Mouse (Mus musculus): Measurements from ENCODE around the gene Gm20388. TPM values are rescaled to one million over a fixed set of nuclear protein-coding genes. Genes with fewer than 3 reads are reported as not detected.

Gene Gm20388
- total and polyA plus RNA-seq, 3 experiments: 0.02 to 0.05 TPM; not detected in 1

GRCm38 (mm10) chr8:121762999-121763699 is 1852.5 kb downstream of the Gm20388 start:
- ATAC-seq (ENCODE audit: extremely low read depth, insufficient number of reproducible peaks, low FRiP score, poor library complexity, severe bottlenecking) (no peak), DNase-seq (ENCODE audit: low spot score) (no peak)
- H3K4me1 ChIP-seq (ENCODE audit: insufficient read depth, low read depth, low read length): no peaks in the 10 kb centered on the region
- TF ChIP-seq GATA2 (IDR thresholded peaks at IDR 0.05; ENCODE audit: borderline replicate concordance, low read depth, low read length) (no peak), TAL1 (conservative IDR thresholded peaks at IDR 0.05; ENCODE audit: low read depth, low read length) (no peak), POLR2AphosphoS5 (IDR thresholded peaks at IDR 0.05; ENCODE audit: insufficient replicate concordance, low read depth, low read length) (no peak), GATA1 (IDR thresholded peaks at IDR 0.05; ENCODE audit: borderline replicate concordance, low read length) (no peak), CTCF (IDR thresholded peaks at IDR 0.05; ENCODE audit: low read depth, low read length) (no peak)
- H3K27me3 ChIP-seq (ENCODE audit: insufficient read depth, low read length): no peaks in the 10 kb centered on the region
- no peaks in the 10 kb centered on the region for H3K36me3 ChIP-seq (replicated peaks)
- H3K9me3 ChIP-seq (replicated peaks): no peaks in the 10 kb centered on the region; the same call in 1 of the 2 replicates
- H3K4me3 ChIP-seq (ENCODE audit: low read depth, low read length): no peak overlapping the region

- Histone ChIP-seq H3K36me3 (replicated peaks) (no peaks in the 10 kb centered on the region), H3K4me1 (ENCODE audit: insufficient read depth, low read depth, low read length) (no peaks in the 10 kb centered on the region), H3K9me3 (replicated peaks) (no peaks in the 10 kb centered on the region; the same call in 1 of the 2 replicates), H3K4me3 (ENCODE audit: low read depth, low read length) (no peak overlapping the region), H3K27me3 (ENCODE audit: insufficient read depth, low read length) (no peaks in the 10 kb centered on the region)
- no peak for ATAC-seq (ENCODE audit: extremely low read depth, insufficient number of reproducible peaks, low FRiP score, poor library complexity, severe bottlenecking)
- DNase-seq (ENCODE audit: low spot score): no peak
- no peak for TF ChIP-seq POLR2AphosphoS5 (IDR thresholded peaks at IDR 0.05; ENCODE audit: insufficient replicate concordance, low read depth, low read length)
- no peak for TF ChIP-seq TAL1 (conservative IDR thresholded peaks at IDR 0.05; ENCODE audit: low read depth, low read length)
- no peak for TF ChIP-seq GATA2 (IDR thresholded peaks at IDR 0.05; ENCODE audit: borderline replicate concordance, low read depth, low read length)
- TF ChIP-seq CTCF (IDR thresholded peaks at IDR 0.05; ENCODE audit: low read depth, low read length): no peak
- TF ChIP-seq GATA1 (IDR thresholded peaks at IDR 0.05; ENCODE audit: borderline replicate concordance, low read length): no peak
These were observed 1853.0 kb downstream of the Gm20388 start for GRCm38 (mm10) chr8:121763700-121764013.

DNA sequence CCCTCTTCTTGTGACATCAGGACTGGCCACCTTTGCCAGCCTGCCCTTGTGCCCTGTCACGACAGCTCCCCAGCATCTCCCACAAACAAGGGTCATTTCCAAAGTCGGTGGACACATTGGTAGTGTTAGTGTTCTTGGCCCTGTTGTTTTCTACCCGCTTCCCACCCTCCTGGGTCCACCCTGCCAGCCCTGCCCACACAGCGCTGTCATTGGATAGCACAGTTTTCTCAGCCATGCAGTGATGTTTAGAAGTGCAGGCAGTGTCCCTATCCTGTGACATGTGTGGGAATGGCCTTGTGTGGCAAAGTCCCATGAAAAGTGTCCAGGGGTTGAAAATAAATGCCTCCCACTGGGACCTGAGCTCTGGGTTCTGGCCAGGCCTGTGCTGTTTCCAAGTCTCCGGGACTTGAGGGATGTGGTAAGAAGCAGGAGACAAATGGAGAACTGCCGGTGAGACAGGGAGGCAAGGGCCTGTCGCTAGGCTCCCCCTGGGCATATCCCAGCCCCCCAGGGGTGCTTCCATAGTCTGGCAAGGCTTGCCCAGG is 1855.0 kb downstream of the Gm20388 start:
- Histone ChIP-seq H3K4me1 (ENCODE audit: insufficient read depth, low read depth, low read length) (no peaks in the 10 kb centered on the region), H3K36me3 (replicated peaks) (no peaks in the 10 kb centered on the region), H3K27me3 (ENCODE audit: insufficient read depth, low read length) (no peaks in the 10 kb centered on the region), H3K4me3 (ENCODE audit: low read depth, low read length) (no peak overlapping the region), H3K9me3 (replicated peaks) (no peaks in the 10 kb centered on the region; the same call in 1 of the 2 replicates)
- TF ChIP-seq POLR2AphosphoS5 (IDR thresholded peaks at IDR 0.05; ENCODE audit: insufficient replicate concordance, low read depth, low read length): no peak
- TF ChIP-seq CTCF (IDR thresholded peaks at IDR 0.05; ENCODE audit: low read depth, low read length): no peak
- no peak for TF ChIP-seq GATA2 (IDR thresholded peaks at IDR 0.05; ENCODE audit: borderline replicate concordance, low read depth, low read length)
- TF ChIP-seq GATA1 (IDR thresholded peaks at IDR 0.05; ENCODE audit: borderline replicate concordance, low read length): no peak
- no peak for TF ChIP-seq TAL1 (conservative IDR thresholded peaks at IDR 0.05; ENCODE audit: low read depth, low read length)
- no peak for ATAC-seq (ENCODE audit: extremely low read depth, insufficient number of reproducible peaks, low FRiP score, poor library complexity, severe bottlenecking)
- no peak for DNase-seq (ENCODE audit: low spot score)

DNA sequence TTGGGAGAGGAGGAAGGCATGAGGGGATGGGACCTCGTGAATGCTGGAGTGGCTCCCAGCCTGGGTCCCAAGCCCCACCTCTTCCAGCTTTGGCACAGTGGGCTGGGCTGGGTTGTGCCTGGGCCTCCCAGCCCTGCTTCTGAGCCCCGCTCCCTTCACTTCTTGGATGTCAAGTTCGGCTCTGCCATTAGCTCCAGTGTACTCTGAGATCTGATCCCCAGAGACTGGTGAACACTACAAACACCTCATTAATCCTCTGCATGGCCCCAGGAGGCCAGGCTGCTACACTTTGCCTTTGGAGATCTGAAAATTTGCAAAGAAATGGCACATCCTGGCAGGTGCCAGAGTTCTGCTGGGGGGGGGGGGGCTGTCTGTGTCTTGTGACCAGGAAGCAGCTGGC is 1858.5 kb downstream of the Gm20388 start:
- DNase-seq (ENCODE audit: low spot score): no peak
- Histone ChIP-seq H3K36me3 (replicated peaks) (no peaks in the 10 kb centered on the region), H3K4me3 (ENCODE audit: low read depth, low read length) (no peak overlapping the region), H3K9me3 (replicated peaks) (no peaks in the 10 kb centered on the region), H3K4me1 (ENCODE audit: insufficient read depth, low read depth, low read length) (no peaks in the 10 kb centered on the region), H3K27me3 (ENCODE audit: insufficient read depth, low read length) (peaks cover 4% of the 10 kb centered on the region; the same call in 1 of the 2 replicates)
- TF ChIP-seq CTCF (IDR thresholded peaks at IDR 0.05; ENCODE audit: low read depth, low read length) (no peak), TAL1 (conservative IDR thresholded peaks at IDR 0.05; ENCODE audit: low read depth, low read length) (no peak), POLR2AphosphoS5 (IDR thresholded peaks at IDR 0.05; ENCODE audit: insufficient replicate concordance, low read depth, low read length) (no peak), GATA2 (IDR thresholded peaks at IDR 0.05; ENCODE audit: borderline replicate concordance, low read depth, low read length) (no peak)
- ATAC-seq (ENCODE audit: extremely low read depth, insufficient number of reproducible peaks, low FRiP score, poor library complexity, severe bottlenecking): no peak

DNA sequence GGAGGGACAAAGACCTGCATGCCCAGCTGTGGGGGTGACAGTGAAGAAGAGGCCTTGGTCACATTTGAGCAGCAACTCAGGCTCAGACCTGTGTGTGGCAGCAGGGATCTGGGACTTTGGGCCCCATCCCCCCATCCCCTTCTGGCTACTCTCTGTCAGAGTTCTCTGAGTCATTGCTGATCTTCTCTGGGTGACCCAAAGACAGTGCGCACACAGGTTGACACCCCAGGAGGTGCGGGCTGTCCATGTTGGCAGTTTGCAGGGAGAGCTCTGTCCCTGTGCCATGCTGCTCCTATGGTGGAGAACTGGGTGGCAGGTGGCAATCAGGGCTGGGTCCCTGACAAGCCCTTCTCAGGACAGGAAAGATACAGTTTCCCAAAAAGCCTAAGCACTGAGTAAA is 1859.0 kb downstream of the Gm20388 start:
- Histone ChIP-seq H3K27me3 (ENCODE audit: insufficient read depth, low read length) (peaks cover 4% of the 10 kb centered on the region; the same call in 1 of the 2 replicates), H3K9me3 (replicated peaks) (no peaks in the 10 kb centered on the region), H3K36me3 (replicated peaks) (no peaks in the 10 kb centered on the region), H3K4me1 (ENCODE audit: insufficient read depth, low read depth, low read length) (no peaks in the 10 kb centered on the region), H3K4me3 (ENCODE audit: low read depth, low read length) (no peak overlapping the region)
- no peak for TF ChIP-seq TAL1 (conservative IDR thresholded peaks at IDR 0.05; ENCODE audit: low read depth, low read length)
- no peak for TF ChIP-seq POLR2AphosphoS5 (IDR thresholded peaks at IDR 0.05; ENCODE audit: insufficient replicate concordance, low read depth, low read length)
- TF ChIP-seq GATA1 (IDR thresholded peaks at IDR 0.05; ENCODE audit: borderline replicate concordance, low read length): no peak
- TF ChIP-seq CTCF (IDR thresholded peaks at IDR 0.05; ENCODE audit: low read depth, low read length): no peak
- no peak for TF ChIP-seq GATA2 (IDR thresholded peaks at IDR 0.05; ENCODE audit: borderline replicate concordance, low read depth, low read length)
- DNase-seq (ENCODE audit: low spot score) (no peak), ATAC-seq (ENCODE audit: extremely low read depth, insufficient number of reproducible peaks, low FRiP score, poor library complexity, severe bottlenecking) (no peak)

- H3K27me3 ChIP-seq (ENCODE audit: insufficient read depth, low read length): peaks cover 4% of the 10 kb centered on the region; the same call in 1 of the 2 replicates
- H3K4me3 ChIP-seq (ENCODE audit: low read depth, low read length): no peak overlapping the region
- no peaks in the 10 kb centered on the region for H3K9me3 ChIP-seq (replicated peaks)
- TF ChIP-seq GATA1 (IDR thresholded peaks at IDR 0.05; ENCODE audit: borderline replicate concordance, low read length) (no peak), TAL1 (conservative IDR thresholded peaks at IDR 0.05; ENCODE audit: low read depth, low read length) (no peak), CTCF (IDR thresholded peaks at IDR 0.05; ENCODE audit: low read depth, low read length) (no peak), POLR2AphosphoS5 (IDR thresholded peaks at IDR 0.05; ENCODE audit: insufficient replicate concordance, low read depth, low read length) (no peak), GATA2 (IDR thresholded peaks at IDR 0.05; ENCODE audit: borderline replicate concordance, low read depth, low read length) (no peak)
- no peaks in the 10 kb centered on the region for H3K4me1 ChIP-seq (ENCODE audit: insufficient read depth, low read depth, low read length)
- ATAC-seq (ENCODE audit: extremely low read depth, insufficient number of reproducible peaks, low FRiP score, poor library complexity, severe bottlenecking): no peak
- no peaks in the 10 kb centered on the region for H3K36me3 ChIP-seq (replicated peaks)
- no peak for DNase-seq (ENCODE audit: low spot score)
These were observed 1860.5 kb downstream of the Gm20388 start for GRCm38 (mm10) chr8:121770845-121771752.

Data from G1E (cell line).